Mouse (Mus musculus) induced T-regulatory cell, adult 2 months (primary cell): ENCODE measurements around the gene Ctsd.
A peak's percentile ranks its signal among the peaks of the same experiment; 100 is the strongest.

Experiments
- DNase-seq: peaks from one replicate; pipeline ENCODE4 v3.0.0-alpha.2; 2012; ENCODE audit warnings: low read depth

Gene Ctsd

DNA sequence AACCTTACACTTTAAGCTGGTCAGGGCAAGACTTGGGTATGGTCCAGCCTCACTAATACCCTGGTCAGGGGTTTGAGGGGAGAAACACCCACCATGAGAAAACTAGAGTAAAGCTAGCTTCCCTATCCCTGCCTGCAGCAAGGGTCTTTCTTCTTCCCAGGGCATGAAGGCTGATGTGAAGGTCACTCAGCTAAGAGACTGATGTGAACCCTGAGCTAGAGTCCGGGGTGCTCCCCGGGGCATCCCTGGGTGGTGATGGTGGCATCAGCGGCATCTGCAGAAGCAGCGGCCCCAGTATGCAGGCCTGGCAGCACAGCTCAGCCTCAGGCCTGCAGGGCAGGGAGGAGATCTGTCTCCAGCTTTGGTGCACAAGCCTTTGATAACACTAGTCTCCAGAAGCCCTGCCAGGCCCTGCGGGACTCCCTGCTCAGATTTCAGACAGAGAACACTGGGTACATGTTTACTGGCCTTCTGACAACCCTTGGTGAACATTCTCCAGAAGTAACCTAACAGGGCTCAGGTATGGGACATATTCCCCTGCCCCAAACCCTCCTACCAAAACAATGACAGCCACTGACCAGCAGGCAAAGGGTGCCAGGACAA, 13.3 kb downstream of the Ctsd start:
- no peak for DNase-seq

DNA sequence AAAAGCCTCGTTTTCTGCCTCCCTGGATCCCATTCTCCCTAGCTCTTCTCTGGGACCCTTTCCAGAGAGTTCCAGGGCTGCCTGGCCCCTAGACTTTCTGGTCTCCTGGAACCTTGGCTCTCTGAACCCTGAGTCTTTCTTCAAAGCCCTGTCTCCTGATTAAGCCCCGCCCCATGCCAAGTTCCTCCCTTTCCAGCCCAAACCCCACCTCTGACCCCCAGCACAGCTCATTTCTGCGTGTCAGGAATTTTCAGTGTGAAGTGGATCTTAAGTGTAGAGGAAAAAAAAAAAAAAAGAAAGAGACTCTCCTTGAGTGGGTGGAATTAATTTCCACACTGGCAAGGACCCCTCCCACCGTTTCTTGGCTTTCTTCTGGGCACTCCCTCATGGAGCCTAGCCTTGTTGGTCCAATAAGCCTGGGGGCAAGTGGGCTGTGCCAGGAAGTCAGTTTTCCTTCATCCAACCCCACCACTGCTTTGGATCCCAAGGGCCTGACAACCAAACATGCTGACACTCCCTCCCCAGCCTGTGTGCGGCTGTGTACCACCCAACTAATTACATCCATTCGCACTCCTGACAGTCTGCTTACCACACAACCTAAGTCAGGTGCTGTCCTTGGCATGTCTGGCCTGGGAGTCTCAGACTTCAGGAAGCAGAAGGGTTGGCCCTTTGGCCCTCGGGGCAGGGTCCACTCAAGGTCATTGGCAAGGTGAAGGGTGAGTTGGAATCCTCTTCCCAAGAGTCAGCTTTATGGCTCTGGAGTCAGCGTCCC, 14.0 kb downstream of the Ctsd start, which contains the start of gene Ifitm10:
Gene Ifitm10 (minus strand): TSS at position 113 of the 772 bp plus-strand sequence.
- no peak for DNase-seq

GRCm38 (mm10) chr7:142373039-142373438, 14.8 kb downstream of the Ctsd start:
- DNase-seq: no peak

DNA sequence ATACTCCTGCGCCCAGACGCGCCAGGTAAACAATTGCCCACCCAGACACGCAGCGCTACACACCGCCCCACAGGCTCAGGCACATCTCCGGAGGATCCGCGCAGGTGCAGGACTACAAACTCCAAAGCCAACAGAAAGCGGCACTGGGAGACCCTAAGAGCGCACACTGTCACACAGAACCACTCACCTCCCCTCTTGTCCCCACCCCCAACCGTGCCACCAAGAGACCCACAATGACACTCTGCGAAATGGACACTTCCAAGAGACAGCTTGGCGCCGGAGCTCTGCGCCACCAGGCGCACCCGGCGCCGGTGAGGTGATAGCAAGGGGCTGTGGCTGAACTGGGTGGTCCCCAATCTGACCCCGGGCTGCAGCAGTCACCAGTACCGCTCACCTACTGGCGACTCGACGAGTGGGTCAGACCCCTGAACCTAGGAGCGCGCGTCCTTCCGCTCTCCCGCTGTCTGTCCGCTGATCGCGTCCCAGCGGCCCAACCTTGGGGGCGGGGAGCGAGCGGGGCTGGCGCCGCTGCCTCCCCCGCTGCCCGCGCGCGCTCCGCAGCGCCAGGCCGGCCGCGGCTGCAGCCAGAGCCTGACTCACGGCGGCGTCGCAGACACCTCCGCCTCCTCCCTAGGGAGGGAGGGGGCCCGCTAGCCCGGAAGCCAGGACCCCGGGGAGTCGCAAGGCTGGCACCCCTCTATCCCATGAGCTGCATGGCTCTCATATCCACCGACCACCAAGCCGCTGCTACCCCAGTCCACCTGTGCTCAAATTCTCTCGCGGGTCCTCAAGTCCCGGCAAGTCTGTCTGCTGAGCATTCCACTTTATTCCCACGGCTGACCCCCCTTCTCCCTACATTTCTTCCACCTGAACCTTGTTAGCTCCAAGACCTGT, 15.8 kb downstream of the Ctsd start:
- DNase-seq: peak; percentile 33

DNA sequence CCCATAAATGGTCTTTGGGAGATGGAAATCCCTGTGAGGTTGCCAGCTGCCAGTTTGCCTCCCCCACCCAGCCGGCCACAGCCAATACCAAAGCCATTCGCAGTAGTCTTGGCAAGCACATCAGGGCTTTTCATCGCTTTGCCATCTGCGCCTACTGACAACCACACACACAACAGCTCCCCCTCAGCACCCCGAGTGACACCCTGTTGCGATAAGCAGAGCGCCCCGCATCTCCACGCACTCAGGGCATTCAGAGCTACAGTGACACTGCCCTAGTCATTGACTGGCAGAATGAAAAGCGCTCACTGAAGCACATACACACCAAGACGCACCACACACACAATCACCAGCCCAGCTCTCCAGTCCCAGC, 16.5 kb downstream of the Ctsd start:
- DNase-seq: no peak

GRCm38 (mm10) chr7:142370937-142371336, 16.9 kb downstream of the Ctsd start:
- no peak for DNase-seq

GRCm38 (mm10) chr7:142369820-142370219, 18.0 kb downstream of the Ctsd start:
- no peak for DNase-seq

GRCm38 (mm10) chr7:142368856-142369255, 19.0 kb downstream of the Ctsd start:
- no peak for DNase-seq

- no peak for DNase-seq
Observed at GRCm38 (mm10) chr7:142363107-142363506, 24.7 kb downstream of the Ctsd start.

DNA sequence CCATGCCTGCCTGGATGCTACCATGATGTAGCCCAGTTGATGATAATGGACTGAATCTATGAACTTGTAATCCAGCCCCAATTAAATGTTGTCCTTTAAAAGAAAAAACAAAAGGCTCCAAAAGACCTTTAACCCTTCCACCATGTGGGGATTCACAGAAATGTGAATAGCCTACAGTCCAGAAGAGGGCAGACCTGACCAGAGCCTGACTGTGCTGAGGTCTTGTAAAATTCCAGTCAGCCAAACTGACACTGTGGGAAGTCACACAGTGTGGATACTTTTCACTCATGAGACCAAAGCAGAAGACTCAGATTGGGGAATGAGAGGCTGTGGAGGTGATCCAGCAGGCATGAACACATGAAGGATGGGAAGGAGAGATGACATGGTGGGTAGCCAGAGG, 27.1 kb downstream of the Ctsd start:
- no peak for DNase-seq

- DNase-seq: no peak
Observed at GRCm38 (mm10) chr7:142359129-142359528, 28.7 kb downstream of the Ctsd start.

DNA sequence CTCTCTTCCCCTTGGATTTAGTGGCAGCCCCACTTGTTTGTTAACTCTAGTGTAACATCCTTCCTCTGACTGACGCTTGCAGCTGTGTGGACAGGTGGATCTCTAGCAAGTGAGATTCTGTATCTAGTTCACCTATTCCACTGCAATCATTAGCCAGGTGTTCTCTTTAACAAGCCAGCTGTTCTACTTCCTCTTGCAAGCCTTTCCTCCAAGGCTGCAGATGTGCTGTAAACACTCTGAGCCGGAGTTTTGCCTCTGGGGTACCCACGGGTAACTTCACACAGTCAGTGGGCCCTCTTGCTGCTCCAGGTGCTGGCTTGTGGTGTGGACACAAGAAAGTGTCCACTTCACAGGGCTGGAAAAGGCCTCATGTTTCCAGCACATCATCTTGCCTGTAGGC, 30.3 kb downstream of the Ctsd start:
- no peak for DNase-seq

GRCm38 (mm10) chr7:142354661-142355233, 33.1 kb downstream of the Ctsd start:
- DNase-seq: peak; percentile 32

- DNase-seq: peak; percentile 82
Observed at GRCm38 (mm10) chr7:142353854-142354253, 34.0 kb downstream of the Ctsd start.

DNA sequence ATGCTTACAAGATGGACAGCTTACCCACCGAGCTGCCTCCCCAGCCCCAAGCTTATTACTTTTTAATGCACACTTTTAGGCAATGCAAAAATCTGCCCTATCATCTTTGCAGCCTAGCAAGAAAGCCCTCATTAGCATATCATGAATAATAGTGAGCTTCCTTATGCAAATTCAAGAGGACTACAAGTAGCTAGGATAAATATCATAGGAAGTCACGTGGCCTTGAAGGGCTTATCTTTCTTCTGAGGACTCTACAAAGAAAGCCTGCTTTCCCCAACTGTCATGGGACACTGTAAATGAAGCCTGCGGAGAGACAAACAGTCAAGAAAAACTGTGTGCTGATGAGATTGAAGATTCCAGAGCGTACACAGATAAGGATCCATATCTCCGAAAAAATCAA, 36.3 kb downstream of the Ctsd start:
- DNase-seq: peak; percentile 78

DNA sequence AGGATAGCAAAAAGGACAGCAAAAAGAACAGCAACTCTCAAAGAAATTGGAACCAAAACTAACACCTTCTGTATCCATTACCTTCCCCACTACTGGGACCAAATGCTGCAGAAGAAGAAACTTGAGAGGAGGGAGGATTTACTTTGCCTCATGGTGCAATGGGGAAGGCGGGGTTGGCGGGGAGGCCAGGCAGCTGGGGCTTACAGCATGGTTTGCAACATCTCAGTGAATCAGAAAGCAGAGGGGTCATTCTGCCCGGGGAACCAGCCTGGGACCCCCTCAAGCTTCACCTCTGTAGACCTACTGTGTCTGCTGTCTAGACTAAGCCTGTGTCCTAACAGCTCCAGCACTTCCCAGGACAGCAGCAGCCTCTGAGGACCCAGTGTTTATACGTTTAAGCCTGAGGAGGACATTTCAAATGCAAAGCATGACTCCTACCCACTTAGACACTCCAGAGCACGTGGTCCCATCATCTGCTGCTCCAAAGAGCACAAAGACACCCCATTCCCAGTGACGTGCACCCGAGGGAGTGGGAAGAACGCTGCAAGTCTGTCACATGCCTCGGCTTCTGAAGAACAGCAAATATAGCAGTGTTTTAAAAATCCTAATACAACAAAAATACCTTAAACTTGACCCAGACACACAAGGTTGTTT, 38.4 kb downstream of the Ctsd start:
- no peak for DNase-seq

GRCm38 (mm10) chr7:142347542-142347941, 40.3 kb downstream of the Ctsd start:
- peak; percentile 18 for DNase-seq

DNA sequence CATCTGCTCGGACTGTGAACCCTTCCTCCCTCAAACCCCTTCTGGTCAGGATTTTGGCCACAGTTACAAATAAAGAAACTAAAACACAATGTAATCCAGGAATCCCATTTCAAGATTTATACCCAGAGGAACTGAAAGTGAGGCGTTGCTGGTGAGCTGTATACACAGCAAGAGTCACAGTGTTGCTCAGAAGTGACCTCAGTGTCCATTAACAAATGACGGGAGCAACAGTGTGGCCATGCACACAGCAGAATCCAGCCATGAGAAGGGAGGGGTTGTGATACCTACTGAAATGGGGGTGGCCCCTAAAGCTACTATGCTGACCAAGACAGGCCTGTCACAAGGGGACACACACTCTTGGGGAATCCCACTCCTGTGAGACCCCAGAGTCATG, 45.6 kb downstream of the Ctsd start:
- no peak for DNase-seq

GRCm38 (mm10) chr7:142341564-142342246, 46.1 kb downstream of the Ctsd start:
- DNase-seq: no peak

GRCm38 (mm10) chr7:142340269-142340970, 47.4 kb downstream of the Ctsd start:
- DNase-seq: peak; percentile 54

GRCm38 (mm10) chr7:142335151-142335550, 52.7 kb downstream of the Ctsd start:
- DNase-seq: no peak
